Mouse (Mus musculus) testis, adult 2 months (tissue): ENCODE measurements around the gene Olfr1356.
"Not testable (repeated sequence)": the region's sequence is repeated elsewhere in the genome, so short reads cannot be mapped to it uniquely, and the experiment has no call there.

Experiments used
- CTCF ChIP-seq: fragments of 200-500 bp; IDR thresholded peaks from 2 replicates; pipeline ENCODE4 v1.5.1; 2012; ENCODE audit warnings: low read depth, mild to moderate bottlenecking, inconsistent platforms, low read length, moderate library complexity; ENCODE audit not compliant: control insufficient read depth, insufficient read depth, insufficient replicate concordance
- POLR2A ChIP-seq: fragments of 200-500 bp; IDR thresholded peaks from 2 replicates; pipeline ENCODE4 v1.6.1; 2012; ENCODE audit warnings: low read depth, mild to moderate bottlenecking, inconsistent platforms, low read length, moderate library complexity; ENCODE audit not compliant: control insufficient read depth

DNA sequence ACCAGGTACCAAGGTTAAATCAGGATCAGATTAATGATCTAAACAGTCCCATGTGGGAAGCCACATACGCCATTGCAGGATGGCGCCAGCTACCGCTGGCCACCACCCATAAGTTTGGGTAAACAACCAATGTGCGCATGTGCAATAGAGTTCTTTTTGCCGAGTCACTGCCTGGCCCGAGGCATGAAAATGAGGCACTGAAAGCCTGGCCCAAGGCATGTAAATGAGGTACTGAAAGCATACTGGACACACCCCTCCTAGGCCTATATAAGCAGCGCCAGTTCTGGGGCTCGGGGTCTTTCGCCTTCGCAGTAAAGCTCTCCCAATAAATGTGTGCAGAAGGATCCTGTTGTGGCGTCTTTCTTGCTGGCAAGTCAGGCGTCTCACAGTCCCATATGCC, 11.5 kb downstream of the Olfr1356 start:
- not testable (repeated sequence) for TF ChIP-seq POLR2A, CTCF
